Mouse (Mus musculus) lung, postnatal 25 days (tissue): ENCODE results near the gene Esam.
A peak's percentile ranks its signal among the peaks of the same experiment; 100 is the strongest.

ENCODE experiments used
- DNase-seq: peaks from one replicate; pipeline ENCODE4 v3.0.0; 2022; ENCODE audit warnings: low spot score

Esam gene

DNA sequence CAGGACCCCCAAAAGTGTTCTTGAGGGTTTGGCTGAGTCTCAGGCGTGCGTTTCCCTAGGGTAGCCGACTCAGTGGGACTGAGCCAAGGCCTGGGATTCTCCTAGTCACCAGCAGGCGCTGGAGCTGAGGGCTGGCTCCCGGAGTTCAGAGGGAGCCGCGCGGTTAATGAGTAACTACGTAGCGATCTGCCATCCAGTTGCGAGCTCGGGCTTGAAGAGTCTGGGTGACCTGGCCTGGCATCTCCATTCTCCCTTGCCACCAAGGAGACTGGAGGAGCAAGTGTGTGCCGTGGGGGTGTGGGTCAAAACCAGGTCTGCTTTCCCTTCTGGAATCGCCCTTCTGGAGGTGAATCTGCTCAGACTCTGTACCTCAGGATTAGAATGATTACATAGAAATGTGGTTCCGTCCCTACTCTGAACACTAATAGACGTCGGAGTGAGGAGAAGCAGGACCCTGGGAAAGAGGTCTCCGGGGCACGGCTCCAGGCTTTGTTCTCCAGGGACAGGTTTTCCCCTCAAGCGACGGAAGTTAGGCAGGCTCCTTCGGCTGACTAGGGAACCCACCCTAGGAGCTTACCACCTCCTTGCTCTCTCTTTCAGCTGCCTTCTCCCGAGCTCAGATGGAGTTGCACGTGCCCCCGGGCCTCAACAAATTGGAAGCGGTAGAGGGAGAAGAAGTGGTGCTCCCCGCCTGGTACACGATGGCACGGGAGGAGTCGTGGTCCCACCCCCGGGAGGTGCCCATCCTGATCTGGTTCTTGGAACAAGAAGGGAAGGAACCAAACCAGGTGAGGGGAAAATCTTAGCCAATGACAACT is 3.2 kb downstream of the Esam start:
- DNase-seq: peak; percentile 79

DNA sequence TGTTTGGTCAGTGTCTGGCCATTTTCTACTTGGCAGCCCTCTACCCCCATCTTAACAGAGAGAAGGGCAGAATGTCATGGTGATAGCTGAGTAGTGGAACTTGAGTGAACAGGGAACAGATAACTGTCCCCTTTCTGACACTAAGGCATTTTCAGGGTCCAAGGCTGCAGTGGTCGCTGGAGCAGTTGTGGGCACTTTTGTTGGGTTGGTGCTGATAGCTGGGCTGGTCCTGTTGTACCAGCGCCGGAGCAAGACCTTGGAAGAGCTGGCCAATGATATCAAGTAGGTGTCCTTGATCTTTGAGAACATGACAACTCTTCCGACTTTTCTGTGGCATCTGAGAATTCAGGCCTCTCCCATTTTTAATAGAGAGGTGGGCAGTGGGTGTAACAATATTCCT is 9.0 kb downstream of the Esam start:
- DNase-seq: no peak

DNA sequence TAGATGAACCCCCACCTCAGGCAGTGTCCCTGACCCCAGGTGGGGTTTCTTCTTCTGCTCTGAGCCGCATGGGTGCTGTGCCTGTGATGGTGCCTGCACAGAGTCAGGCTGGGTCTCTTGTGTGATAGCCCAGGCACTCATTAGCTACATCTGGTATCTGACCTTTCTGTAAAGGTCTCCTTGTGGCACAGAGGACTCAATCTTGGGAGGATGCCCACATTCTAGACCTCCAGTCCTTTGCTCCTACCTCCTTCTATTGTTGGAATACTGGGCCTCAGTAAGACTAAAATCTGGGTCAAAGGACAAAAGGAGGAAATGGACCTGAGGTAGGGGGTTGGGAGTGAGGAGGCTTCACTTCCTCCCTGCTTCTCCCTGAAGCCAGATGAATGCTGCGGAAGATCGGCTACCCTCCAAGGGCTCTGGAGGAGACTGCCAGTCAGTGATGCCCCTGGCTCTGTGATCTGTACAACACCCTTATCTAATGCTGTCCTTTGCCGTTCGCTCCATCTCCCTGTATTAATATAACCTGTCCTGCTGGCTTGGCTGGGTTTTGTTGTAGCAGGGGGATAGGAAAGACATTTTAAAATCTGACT is 9.9 kb downstream of the Esam start:
- DNase-seq: peak; percentile 16

DNA sequence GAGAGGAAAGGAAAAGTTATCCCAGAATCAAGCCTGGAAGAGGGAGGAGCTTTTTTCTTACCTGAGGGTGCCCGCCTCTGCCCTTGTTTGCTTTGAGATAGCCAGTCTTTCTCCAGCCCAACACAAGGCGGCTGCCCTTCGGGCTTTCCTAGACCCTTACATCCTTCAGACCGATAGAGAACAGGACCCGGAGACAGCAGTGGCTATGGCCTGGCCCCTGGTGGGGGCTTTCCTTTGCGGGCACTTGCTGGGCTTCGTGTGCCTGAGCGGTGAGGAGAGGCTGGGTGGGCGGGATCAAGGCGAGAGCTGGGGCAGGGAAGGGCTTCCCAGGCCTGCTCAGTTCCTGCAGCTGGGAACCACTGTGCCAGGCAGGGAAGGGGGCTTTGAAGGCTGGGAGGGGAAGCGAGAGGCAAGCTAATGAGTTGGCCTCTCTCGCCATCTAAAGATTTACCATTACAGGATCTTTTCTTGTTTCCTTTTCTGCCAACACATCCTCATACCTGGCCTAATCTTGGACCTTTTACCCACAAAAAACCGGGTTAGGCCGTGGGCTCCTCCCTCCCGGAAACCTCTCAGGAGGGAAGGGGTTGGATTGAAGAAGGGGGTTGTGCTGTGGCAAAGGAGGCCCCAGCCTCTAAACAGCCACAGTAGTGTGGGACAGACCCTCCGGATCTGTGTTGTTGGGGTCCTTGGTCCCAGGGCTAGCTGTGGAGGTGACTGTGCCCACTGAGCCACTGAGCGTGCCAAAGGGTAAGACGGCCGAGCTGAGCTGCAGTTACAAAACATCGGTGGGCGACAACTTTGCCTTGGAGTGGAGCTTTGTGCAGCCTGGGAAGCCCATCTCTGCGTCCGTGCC is 11.5 kb downstream of the Esam start, which contains the start of gene Vsig2:
TSS of gene Vsig2 (plus strand) at position 86 of the 856 bp plus-strand sequence.
- DNase-seq: no peak

DNA sequence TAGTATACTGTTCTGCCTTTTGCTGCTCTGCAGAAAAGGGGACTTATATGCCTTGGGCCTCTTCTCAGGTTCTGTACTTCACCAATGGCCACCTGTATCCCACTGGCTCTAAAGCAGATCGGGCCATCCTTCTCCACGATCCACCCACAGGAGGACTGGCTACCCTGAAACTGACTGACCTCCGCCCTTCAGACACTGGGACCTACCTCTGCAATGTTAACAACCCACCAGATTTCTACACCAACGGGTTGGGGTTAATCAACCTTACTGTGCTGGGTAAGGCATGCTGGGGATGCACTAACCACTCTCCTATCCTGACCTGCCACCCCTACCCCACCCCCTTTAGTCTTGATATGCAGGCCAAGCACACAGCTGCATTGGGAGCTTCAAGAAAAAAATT is 12.3 kb downstream of the Esam start:
- DNase-seq: no peak

DNA sequence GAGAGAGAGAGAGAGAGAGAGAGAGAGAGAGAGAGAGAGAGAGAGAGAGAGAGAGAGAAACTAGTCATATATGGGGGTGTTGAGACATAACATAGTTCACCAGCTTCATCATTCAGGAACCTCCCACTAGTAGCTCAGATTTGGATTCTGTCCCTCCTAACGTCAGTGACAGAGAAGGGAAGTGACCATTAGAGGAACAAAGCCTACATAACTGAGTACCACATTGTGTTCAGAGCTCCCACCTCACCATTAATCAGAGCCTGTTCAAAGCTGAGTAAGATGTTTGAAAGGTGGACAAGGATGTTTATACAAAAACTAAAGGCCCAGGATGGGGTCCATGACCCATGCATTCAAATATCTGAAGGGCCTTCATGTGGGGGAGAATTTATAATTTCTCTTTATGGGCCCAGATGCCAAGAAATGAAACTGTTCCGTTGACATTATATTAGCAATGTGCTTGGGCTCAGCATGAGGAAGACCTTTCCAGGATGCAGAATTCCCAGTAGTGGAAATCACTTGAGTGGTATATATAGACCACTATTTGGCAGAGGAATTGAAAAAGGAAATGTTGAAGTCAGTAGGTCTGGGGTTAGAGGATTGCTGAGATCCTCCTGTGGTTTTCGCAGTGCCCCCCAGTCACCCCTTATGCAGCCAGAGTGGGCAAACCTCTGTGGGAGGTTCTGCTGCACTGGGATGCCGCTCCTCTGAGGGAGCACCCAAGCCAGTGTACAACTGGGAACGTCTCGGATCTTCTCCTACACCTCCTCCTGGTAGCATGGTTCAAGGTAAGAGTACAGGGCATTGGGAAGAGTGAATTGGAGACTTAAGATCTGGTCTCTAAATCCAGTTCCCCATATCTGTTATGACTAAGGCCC is 13.1 kb downstream of the Esam start:
- peak; percentile 21 for DNase-seq

DNA sequence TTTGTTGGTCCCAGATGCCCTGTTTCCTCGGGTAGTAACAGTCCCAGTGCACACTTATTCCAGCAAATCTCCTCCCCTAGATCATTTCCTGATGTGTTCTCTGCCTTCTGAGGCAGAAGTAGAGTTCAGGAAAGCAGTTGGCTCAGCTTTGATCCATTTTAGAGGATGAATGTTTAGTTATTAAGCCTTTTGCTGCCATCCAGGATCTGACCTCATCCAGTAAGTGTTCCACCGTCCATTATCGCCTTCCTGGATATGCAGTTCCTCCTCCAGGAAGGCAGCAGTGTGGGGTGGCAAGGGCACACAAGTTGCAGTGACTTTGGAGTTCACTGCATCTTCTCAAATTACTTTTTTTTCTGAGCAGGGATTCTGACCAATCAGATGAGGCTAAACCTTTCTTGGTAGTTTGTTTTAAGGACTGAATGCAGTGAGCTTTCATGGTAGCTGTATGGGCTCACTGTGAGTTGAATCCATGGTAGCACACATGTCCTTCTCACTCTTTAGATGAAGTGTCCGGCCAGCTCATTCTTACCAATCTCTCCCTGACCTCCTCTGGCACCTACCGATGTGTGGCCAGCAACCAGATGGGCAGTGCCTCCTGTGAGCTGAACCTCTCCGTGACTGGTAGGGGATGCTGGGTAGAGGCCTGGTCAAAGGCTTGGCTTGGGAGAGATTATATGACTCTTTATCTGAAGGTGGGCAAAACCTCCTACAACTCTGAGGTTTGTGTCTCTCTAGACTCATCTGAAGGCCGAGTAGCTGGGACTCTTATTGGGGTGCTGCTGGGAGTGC is 14.2 kb downstream of the Esam start:
- peak; percentile 21 for DNase-seq

DNA sequence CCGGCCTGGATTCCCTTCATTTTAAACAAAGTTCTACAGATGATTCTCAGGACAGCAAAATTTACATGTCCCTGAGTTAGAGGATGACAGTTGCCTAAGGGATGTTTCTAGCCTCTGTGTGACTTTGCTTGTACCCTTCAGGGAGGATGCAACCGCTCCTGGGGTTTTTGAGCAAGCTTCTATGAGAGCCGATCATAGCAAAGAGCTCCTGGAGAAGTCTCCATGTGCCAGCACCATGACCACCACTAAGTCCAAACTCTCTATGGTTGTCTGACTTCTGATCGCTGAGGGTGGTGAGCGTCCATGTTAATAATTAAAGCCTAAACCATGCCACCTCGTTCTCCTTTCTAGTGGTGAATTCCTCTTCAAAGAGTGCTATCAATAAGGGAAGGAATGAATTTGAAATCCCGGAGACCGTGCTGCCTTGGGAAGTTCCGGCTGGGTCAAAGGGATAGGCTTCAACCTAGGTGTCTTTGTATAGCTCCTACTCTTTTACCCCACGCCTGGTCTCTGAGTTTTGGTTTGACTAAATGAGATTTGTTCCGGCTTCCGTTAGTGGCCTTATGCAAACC is 16.1 kb downstream of the Esam start:
- DNase-seq: no peak

DNA sequence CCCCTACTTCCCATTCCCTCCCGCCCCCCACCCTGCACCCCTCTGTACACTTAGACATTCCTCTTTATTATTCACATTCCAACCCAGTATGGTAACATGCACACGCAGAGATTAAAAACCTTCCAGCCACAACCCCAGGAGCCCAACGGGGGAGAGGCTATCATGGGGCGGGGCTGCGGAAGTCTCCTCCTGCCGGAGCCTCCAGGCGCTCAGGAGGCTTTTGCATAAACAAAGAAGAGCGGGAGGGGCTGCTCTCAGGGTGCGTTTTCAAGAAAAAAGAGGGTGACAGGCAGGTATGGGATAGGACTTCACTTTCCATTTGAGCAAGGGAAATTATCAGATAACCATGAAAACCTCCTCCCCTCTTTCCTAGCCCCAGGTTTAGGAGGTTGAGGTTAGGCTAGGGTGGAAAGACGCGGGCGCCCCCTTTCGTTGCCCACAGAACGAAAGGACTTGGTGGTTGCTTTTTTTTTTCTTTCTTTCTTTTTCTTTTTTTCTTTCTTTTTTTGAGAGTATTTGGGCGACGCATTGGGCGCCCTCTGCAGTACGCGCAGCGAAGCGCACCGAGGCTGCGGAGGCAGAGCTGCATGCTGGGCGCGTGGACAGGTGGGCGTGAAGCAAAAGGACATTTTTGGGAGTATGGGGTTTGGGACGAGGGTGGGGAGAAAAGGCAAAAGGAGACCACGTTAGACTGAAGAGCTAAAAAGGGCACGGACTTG is 16.7 kb downstream of the Esam start:
- DNase-seq: peak; percentile 67

DNA sequence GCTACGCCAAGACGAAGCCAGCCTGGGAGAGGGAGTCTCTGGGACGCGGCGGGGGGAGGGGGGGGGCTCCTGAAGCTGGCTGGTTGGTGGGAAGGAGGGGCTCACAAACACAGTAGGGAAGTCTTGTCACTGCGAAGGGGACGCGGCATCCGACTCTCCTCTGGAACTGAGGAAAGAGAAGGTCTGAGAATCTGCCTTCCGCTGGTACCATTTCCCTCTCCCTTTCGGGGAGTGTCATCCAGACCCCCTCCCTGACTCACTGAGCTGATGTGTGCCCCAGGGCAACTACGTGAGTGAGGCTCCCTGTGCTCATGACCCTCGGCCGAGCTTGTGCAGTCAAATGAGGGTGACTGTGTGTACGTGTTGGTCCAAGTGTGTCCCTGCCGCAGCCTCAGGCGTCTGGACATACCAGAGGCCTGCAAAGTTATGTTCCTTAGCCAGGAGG is 17.3 kb downstream of the Esam start:
- DNase-seq: no peak

DNA sequence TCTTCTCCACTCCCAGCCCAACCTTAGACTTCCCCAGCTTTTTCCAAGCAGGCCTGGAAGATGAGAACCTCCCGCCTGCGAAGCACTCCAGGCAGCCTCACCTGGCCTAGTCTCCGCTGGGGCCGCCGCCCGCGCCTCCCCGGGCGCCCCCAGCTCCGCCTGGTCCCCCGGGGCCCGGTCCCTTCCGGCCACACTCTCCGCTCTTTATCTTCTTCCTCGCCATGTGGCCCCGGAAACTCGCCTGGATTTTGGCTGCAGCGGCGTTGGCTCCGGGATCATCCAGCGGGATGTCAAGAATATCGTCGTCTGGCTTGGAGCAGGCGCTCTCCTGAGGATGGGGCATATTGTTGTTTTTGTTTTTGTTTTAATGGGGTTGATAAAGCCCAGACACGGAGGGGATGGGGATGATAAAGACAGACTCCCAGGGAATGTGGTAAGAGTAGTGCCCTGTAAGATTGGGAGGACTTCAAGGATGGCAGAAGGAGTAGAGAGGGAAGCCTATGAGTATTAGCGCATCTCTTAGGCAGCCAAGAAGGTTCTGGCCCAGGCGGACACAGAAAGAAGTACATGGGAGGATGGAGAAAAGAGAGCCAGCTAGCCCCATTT is 18.1 kb downstream of the Esam start:
- no peak for DNase-seq

DNA sequence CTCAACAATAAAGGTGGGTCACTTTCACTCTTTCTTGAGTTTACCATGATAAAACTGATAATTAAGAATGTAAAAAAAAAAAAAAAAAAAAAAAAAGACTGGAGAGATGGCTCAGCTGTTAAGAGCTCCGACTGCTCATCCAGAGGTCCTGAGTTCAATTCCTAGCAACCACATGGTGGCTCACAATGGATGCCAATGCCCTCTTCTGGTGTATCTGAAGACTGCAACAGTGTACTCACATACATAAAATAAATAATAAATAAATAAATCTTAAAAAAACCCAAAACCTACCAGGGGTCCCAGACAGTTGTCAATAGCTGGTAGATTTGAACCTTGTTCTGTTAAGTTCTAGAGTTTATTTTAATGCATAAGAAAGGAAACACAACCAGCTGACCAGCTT is 19.0 kb downstream of the Esam start:
- no peak for DNase-seq

DNA sequence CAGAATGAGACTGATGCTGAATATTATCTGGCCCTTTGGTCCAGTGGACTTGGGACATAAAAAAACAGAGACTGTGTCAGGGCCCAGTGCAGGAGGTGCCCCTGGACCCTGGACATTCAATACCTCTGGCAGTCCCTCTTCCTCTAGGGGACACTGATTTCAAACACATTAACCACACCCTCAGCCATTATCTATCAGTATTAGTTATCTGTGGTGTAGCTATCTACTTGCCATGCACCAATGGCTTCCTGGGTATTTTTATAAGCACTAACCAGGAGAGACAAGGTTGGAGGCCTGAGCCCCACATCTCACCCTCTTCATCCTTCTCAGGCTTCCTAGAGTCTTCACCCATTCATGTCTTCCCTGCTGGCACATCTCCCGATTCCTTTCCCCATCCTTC is 22.6 kb downstream of the Esam start:
- DNase-seq: no peak

DNA sequence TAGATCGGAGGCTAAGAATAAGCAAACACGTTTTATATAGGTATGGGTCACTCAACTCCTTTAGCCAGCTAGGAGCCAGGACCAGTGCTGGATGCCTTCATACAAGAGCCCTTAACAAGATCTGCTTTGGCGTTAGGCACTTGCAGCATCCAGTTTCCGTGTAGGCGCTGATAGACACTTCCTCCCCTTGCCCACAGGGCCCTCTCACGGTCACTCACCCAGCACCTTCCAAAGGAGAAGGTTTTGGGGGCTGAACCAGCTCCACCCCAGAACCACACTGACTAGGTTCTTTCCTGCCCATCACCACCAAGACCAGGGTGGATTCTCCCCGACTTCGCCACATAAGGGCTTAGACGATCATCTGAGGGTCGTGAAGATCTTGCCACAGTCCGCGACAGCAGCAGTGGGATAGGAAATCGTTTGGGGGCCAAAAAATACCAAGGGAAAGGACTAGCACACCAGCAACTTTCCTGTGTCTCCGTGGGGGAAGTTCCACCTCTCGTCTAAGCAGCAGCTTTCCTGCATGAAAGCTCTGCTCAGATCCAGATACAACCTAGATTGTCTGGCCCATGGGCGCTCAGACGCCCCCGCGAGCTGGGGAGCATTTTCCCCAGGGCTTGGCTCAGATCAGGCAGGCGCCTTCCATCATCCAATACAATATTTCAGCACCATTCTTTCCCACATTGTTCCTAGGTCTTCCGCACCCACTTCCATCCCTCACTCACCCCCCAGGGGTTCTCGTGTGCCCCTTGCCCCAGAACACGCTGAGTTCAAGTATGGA is 24.1 kb downstream of the Esam start:
- DNase-seq: no peak

DNA sequence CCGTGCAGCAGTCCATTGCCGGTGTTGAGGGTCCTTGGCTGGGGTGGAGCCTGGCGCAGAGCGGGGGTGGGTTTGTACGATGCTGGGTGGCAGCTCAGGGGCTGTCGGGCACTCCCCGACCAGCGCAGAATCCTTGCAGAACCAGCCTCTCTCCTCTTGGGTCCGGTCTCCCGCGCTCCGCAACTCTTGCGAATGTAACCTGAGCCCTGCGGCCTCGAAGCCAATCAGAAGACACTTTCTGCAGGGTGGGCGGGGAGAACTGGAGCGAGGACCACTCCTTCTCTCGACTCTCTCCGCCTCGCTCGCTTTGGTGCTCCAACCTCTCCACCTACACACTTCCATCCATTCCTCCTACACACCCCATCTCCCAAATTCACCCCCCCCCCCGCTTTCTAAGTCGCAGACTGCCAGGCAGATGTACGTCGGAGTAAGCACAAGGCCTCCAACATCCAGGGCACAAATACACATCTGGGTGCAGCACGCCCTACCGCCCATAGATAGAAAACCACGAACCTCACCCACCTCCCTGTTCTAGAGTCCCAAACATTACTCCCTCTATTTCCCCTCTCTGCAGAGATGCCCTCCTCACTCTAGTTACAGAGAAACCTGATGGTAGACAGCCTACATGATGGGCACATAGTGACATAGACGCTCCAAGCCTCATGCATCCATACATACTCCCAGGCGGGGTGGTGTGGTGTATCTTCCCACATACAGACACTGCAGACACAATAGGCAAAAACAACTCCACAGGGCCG is 24.8 kb downstream of the Esam start, which contains the start of gene Nrgn:
TSS of gene Nrgn (minus strand) at position 369 of the 758 bp plus-strand sequence.
- DNase-seq: peak; percentile 90

DNA sequence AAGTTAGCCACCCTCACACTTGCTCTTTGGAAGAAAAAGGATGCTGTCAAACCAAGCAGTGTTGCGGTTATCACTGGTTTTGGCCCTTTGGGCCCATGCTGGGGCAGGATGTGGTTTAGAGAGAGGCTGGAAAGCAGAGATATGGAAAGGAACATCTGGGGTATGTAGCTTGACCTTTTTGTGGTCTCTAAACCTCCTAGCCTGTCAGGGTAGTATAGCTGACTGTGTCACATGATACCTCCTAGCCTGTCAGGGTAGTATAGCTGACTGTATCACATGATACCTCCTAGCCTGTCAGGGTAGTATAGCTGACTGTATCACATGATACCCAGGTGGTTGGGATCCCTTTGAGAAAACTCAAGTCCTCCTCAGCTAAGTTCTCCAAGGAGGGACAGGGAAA is 26.4 kb downstream of the Esam start:
- no peak for DNase-seq

DNA sequence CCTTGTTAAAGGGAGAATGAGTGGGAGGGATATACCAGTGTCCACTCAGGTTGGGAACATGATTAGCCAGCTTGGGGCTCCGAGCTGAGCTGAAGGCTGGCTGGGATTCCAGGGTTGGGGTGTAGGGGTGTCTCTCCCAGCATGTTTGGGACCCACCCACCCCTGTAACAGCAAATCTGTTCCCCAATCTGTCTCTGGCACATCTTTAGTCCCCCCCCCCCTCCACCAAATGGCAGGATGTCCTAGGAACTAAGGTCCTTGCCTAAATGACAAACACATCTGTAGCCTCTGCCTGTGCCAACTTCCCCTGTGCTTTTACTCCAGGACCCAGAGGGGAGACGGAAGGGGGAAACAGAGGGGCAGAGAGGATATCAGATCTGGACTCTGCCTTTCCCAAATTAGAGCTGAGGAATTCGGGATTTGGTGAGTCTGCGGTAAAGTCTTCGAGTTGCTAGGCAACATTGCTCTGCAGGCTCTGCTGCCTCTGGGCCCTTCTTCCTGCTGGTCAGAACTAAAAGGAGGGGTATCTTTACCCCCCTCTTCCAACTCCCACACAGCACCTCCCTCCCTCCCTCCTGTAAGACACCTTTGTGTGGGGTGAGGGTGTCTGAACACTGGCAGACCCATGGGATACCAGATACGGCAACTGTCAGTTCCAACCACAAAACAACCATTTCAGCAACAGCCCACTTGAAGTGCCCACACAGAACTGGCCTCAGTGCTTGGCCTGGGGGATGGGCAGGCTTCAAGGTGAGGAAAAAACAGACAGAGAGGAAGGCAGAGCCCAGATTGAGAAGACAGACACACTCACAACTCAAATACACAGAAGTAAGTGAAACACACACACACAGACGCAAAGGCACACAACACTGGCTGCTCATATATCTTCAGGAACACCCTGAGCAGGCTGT is 27.2 kb downstream of the Esam start, which contains the start of gene Siae:
TSS of gene Siae (plus strand) at position 861 of the 911 bp plus-strand sequence.
- no peak for DNase-seq
